Comparison of ENCODE assay signal across 9 mouse cellular contexts in the genomic region with DNA sequence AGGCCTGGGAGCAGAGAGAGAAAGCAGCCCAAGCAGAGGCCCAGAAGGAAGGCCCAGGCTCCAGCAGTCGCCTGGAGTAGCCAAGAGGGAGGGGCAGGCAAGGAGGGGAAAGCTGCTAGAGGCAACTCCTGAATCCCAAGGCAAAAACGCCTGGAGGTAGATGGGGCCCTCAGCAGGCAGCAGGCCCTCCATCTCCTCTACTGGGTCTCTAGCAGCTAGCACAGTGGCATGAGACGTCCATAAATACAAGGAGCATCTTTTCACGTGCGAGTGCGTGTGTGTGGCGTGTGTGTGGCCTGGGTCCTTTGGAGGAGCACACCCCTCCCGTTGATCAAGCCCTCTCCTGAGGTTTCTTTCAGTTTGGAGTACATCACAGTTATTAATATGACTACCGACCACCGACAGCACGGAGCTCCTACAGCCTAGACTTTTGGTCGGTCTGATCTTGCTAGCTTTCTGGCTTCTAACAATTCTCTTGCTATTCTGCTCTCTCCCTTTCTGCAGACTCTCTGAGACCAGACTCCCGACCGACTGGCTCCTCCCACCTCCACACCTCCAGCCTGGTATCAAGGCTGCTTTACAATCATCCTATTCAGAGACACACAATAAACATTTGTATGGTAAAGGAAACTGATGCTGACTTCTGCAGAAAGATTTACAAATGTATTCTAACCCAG. TPM values are rescaled to one million over a fixed set of nuclear protein-coding genes. Genes with fewer than 3 reads are reported as not detected.
DNase-seq lines count a peak whose midpoint lies in the region; ATAC-seq lines count a peak whose summit lies in the region.
"Had no signal": no experiment of that assay in that cellular context is flagged by ENCODE, and none has a peak within 500 bp of the region (broad histone marks: within the 10 kb centered on the region; RNA-seq: fewer than 3 reads in every experiment).

No protein-coding gene starts in this region.

- no peaks in the 10 kb centered on the region for H3K27me3 ChIP-seq in heart, embryonic 11.5 days (ENCODE audit: control insufficient read depth, insufficient read depth, low read length)
- peaks cover 5% of the 10 kb centered on the region; the same call in 1 of the 2 replicates for H3K27me3 ChIP-seq in forebrain, embryonic 12.5 days
- H3K27me3 ChIP-seq in liver, embryonic 15.5 days, result no peaks in the 10 kb centered on the region
- H3K27me3 ChIP-seq: megakaryocyte, embryonic 14.5 days had no signal

- H3K4me2 ChIP-seq in heart, embryonic 11.5 days, result peak overlapping the region; percentile 51
- H3K4me2 ChIP-seq in forebrain, embryonic 12.5 days, result peak overlapping the region; percentile 24
- 0 out of 2 replicates have a peak overlapping the region, but pooled peaks have one; percentile 19 for H3K4me2 ChIP-seq in liver, embryonic 15.5 days

- H3K4me1 ChIP-seq in heart, embryonic 11.5 days (ENCODE audit: control insufficient read depth, insufficient read depth, low read length), result peaks cover 42% of the 10 kb centered on the region
- H3K4me1 ChIP-seq in forebrain, embryonic 12.5 days, result peaks cover 39% of the 10 kb centered on the region
- H3K4me1 ChIP-seq in liver, embryonic 15.5 days (replicated peaks), result peaks cover 53% of the 10 kb centered on the region

- H3K36me3 ChIP-seq in heart, embryonic 11.5 days (ENCODE audit: control insufficient read depth, insufficient read depth, low read length), result no peaks in the 10 kb centered on the region
- no peaks in the 10 kb centered on the region for H3K36me3 ChIP-seq in forebrain, embryonic 12.5 days (replicated peaks)
- H3K36me3 ChIP-seq in liver, embryonic 15.5 days (replicated peaks), result no peaks in the 10 kb centered on the region

- no peak for ATAC-seq in heart, embryonic 11.5 days (replicated peaks; ENCODE audit: insufficient number of reproducible peaks, low FRiP score, low TSS enrichment)
- ATAC-seq in forebrain, embryonic 12.5 days (ENCODE audit: low FRiP score), result peak; percentile 65
- no peak for ATAC-seq in liver, embryonic 15.5 days (ENCODE audit: insufficient read depth)

- WGBS in heart, embryonic 11.5 days (ENCODE audit: insufficient replicate concordance), result 13% methylated on average over 14 of the region's 14 CpGs
- 3% methylated on average over 14 of the region's 14 CpGs for WGBS in forebrain, embryonic 12.5 days
- 28% methylated on average over 14 of the region's 14 CpGs for WGBS in liver, embryonic 15.5 days (ENCODE audit: insufficient replicate concordance)

- H3K4me3 ChIP-seq in heart, embryonic 11.5 days (ENCODE audit: low read depth, low read length), result no peak overlapping the region
- H3K4me3 ChIP-seq in forebrain, embryonic 12.5 days (replicated peaks), result no peak overlapping the region
- H3K4me3 ChIP-seq in liver, embryonic 15.5 days (replicated peaks), result no peak overlapping the region

- peak overlapping the region; percentile 78 for H3K27ac ChIP-seq in heart, embryonic 11.5 days (ENCODE audit: low read depth, low read length)
- H3K27ac ChIP-seq in forebrain, embryonic 12.5 days, result peak overlapping the region; percentile 89
- no peak overlapping the region for H3K27ac ChIP-seq in liver, embryonic 15.5 days (replicated peaks)

- H3K9ac ChIP-seq in heart, embryonic 11.5 days (ENCODE audit: low read depth, low read length), result peak overlapping the region; percentile 67
- peak overlapping the region; percentile 33; the same call in 1 of the 2 replicates for H3K9ac ChIP-seq in forebrain, embryonic 12.5 days
- no peak overlapping the region for H3K9ac ChIP-seq in liver, embryonic 15.5 days

- no peaks in the 10 kb centered on the region for H3K9me3 ChIP-seq in heart, embryonic 11.5 days (replicated peaks; ENCODE audit: control insufficient read depth, low read length)
- H3K9me3 ChIP-seq in forebrain, embryonic 12.5 days, result no peaks in the 10 kb centered on the region
- no peaks in the 10 kb centered on the region for H3K9me3 ChIP-seq in liver, embryonic 15.5 days (replicated peaks)
- H3K9me3 ChIP-seq: megakaryocyte, embryonic 14.5 days had no signal

- DNase-seq in heart, adult 18-20 months, result no peak
- DNase-seq in ES-CJ7 (ENCODE audit: low read depth, low spot score) (peak; percentile 47), adipocyte (ENCODE audit: low spot score) (no peak)
- no peak for DNase-seq in adrenal gland, postnatal 4 days (ENCODE audit: low spot score in 2 of 2)
- no peak for DNase-seq in right cerebral cortex, adult 18-20 months

RNA-seq across cellular contexts. Expression of gene Srsf9, which starts 9.9 kb away (rescaled TPM):
- polyA plus RNA-seq in heart, embryonic 11.5 days (2014; fragmentation: Nextera tagmentation; extraction: Ambion mirVana), result 140 and 149 TPM in 2 replicates
- 10 to 100 TPM; 18.2 to 19.2 TPM for total RNA-seq in heart, adult 18-20 months (2021)
- 353 and 383 TPM in 2 replicates for polyA plus RNA-seq in forebrain, embryonic 12.5 days (2016; fragmentation: Nextera tagmentation; extraction: Ambion mirVana)
- polyA plus RNA-seq in liver, embryonic 15.5 days (2015; fragmentation: Nextera tagmentation; extraction: Ambion mirVana), result 88.7 and 92.1 TPM in 2 replicates
- 10 to 100 TPM; 83.9 to 87.4 TPM for total RNA-seq in adrenal gland, postnatal 4 days (2021)

RNA-seq across cellular contexts. Expression of gene Dynll1, which starts 16.3 kb away (rescaled TPM):
- polyA plus RNA-seq in heart, embryonic 11.5 days (2014; fragmentation: Nextera tagmentation; extraction: Ambion mirVana), result 1,523 and 1,540 TPM in 2 replicates
- total RNA-seq in heart, adult 18-20 months (2021), result 10 to 100 TPM; 95.3 to 98.8 TPM
- polyA plus RNA-seq in forebrain, embryonic 12.5 days (2016; fragmentation: Nextera tagmentation; extraction: Ambion mirVana), result 1,436 and 1,463 TPM in 2 replicates
- 525 and 554 TPM in 2 replicates for polyA plus RNA-seq in liver, embryonic 15.5 days (2015; fragmentation: Nextera tagmentation; extraction: Ambion mirVana)
- total RNA-seq in adrenal gland, postnatal 4 days (2021), result 100 to 1,000 TPM; 219 to 273 TPM

RNA-seq across cellular contexts. Expression of gene Gatc, which starts 23.9 kb away (rescaled TPM):
- 27.0 and 31.0 TPM in 2 replicates for polyA plus RNA-seq in heart, embryonic 11.5 days (2014; fragmentation: Nextera tagmentation; extraction: Ambion mirVana)
- total RNA-seq in heart, adult 18-20 months (2021), result 10 to 100 TPM; 17.2 to 18.0 TPM
- 41.5 and 42.1 TPM in 2 replicates for polyA plus RNA-seq in forebrain, embryonic 12.5 days (2016; fragmentation: Nextera tagmentation; extraction: Ambion mirVana)
- polyA plus RNA-seq in liver, embryonic 15.5 days (2015; fragmentation: Nextera tagmentation; extraction: Ambion mirVana), result 11.6 and 13.4 TPM in 2 replicates
- total RNA-seq in adrenal gland, postnatal 4 days (2021), result 10 to 100 TPM; 19.1 to 20.3 TPM

RNA-seq across cellular contexts. Expression of gene Triap1, which starts 23.9 kb away (rescaled TPM):
- polyA plus RNA-seq in heart, embryonic 11.5 days (2014; fragmentation: Nextera tagmentation; extraction: Ambion mirVana), result 40.4 and 43.9 TPM in 2 replicates
- total RNA-seq in heart, adult 18-20 months (2021), result 10 to 100 TPM; 26.9 to 28.4 TPM
- 54.5 and 55.6 TPM in 2 replicates for polyA plus RNA-seq in forebrain, embryonic 12.5 days (2016; fragmentation: Nextera tagmentation; extraction: Ambion mirVana)
- 26.6 and 29.6 TPM in 2 replicates for polyA plus RNA-seq in liver, embryonic 15.5 days (2015; fragmentation: Nextera tagmentation; extraction: Ambion mirVana)
- total RNA-seq in adrenal gland, postnatal 4 days (2021), result 10 to 100 TPM; 35.1 to 39.6 TPM

RNA-seq across cellular contexts. Expression of gene Cox6a1, which starts 31.7 kb away (rescaled TPM):
- polyA plus RNA-seq in heart, embryonic 11.5 days (2014; fragmentation: Nextera tagmentation; extraction: Ambion mirVana), result 1,289 and 1,331 TPM in 2 replicates
- total RNA-seq in heart, adult 18-20 months (2021), result 100 to 1,000 TPM; 273 to 280 TPM
- polyA plus RNA-seq in forebrain, embryonic 12.5 days (2016; fragmentation: Nextera tagmentation; extraction: Ambion mirVana), result 728 and 759 TPM in 2 replicates
- polyA plus RNA-seq in liver, embryonic 15.5 days (2015; fragmentation: Nextera tagmentation; extraction: Ambion mirVana), result 700 and 702 TPM in 2 replicates
- 100 to 1,000 TPM; 720 to 752 TPM for total RNA-seq in adrenal gland, postnatal 4 days (2021)
